Mouse (Mus musculus) 416B (cell line): ENCODE data around the gene Lrrc23.
"Not testable (repeated sequence)": the region's sequence is repeated elsewhere in the genome, so short reads cannot be mapped to it uniquely, and the experiment has no call there.

Experiments
- DNase-seq: peaks from one replicate; pipeline ENCODE4 v3.0.0; 2011; ENCODE audit warnings: low read depth

Lrrc23 gene

GRCm38 (mm10) chr6:124807986-124808357 lies 28.4 kb upstream of the Lrrc23 start:
- DNase-seq: no peak

- no peak for DNase-seq
Observed at GRCm38 (mm10) chr6:124807366-124807765, 27.8 kb upstream of the Lrrc23 start.

- no peak for DNase-seq
Observed at GRCm38 (mm10) chr6:124806446-124807140, 27.1 kb upstream of the Lrrc23 start.

GRCm38 (mm10) chr6:124805341-124806321 lies 26.1 kb upstream of the Lrrc23 start:
- peak; percentile 98 for DNase-seq

GRCm38 (mm10) chr6:124804341-124804740 lies 24.8 kb upstream of the Lrrc23 start:
- DNase-seq: peak; percentile 56

GRCm38 (mm10) chr6:124803691-124804090 lies 24.2 kb upstream of the Lrrc23 start:
- not testable (repeated sequence) for DNase-seq

- no peak for DNase-seq
Observed at GRCm38 (mm10) chr6:124803061-124803460, 23.5 kb upstream of the Lrrc23 start.

- DNase-seq: not testable (repeated sequence)
Observed at GRCm38 (mm10) chr6:124802400-124802799, 22.9 kb upstream of the Lrrc23 start.

GRCm38 (mm10) chr6:124796200-124796599 lies 16.7 kb upstream of the Lrrc23 start:
- DNase-seq: peak; percentile 68

- no peak for DNase-seq
Observed at GRCm38 (mm10) chr6:124795781-124796180, 16.3 kb upstream of the Lrrc23 start.

- no peak for DNase-seq
Observed at GRCm38 (mm10) chr6:124791911-124792310, 12.4 kb upstream of the Lrrc23 start.

- no peak for DNase-seq
Observed at GRCm38 (mm10) chr6:124790121-124790520, 10.6 kb upstream of the Lrrc23 start.

- DNase-seq: no peak
Observed at GRCm38 (mm10) chr6:124789519-124789918, 10.0 kb upstream of the Lrrc23 start.

GRCm38 (mm10) chr6:124787722-124788121 lies 8.2 kb upstream of the Lrrc23 start:
- no peak for DNase-seq

- peak; percentile 89 for DNase-seq
Observed at GRCm38 (mm10) chr6:124786756-124787420, 7.4 kb upstream of the Lrrc23 start.

GRCm38 (mm10) chr6:124782436-124782835 lies 2.9 kb upstream of the Lrrc23 start:
- DNase-seq: peak; percentile 53

GRCm38 (mm10) chr6:124780917-124781316 lies 1.4 kb upstream of the Lrrc23 start:
- DNase-seq: no peak

GRCm38 (mm10) chr6:124779984-124780416 lies 473 bp upstream of the Lrrc23 start:
- no peak for DNase-seq

- no peak for DNase-seq
Observed at GRCm38 (mm10) chr6:124770511-124770910, 9.0 kb downstream of the Lrrc23 start.

- DNase-seq: no peak
Observed at GRCm38 (mm10) chr6:124770013-124770412, 9.5 kb downstream of the Lrrc23 start.

GRCm38 (mm10) chr6:124769101-124769765 lies 10.3 kb downstream of the Lrrc23 start, which contains the start of gene Eno2:
Gene Eno2, minus strand, starts transcription at chr6:124769673.
- no peak for DNase-seq

GRCm38 (mm10) chr6:124768704-124769044 lies 10.9 kb downstream of the Lrrc23 start:
- no peak for DNase-seq
